Mouse (Mus musculus) hindbrain, embryonic 16.5 days (tissue): ENCODE measurements around the gene Lax1. TPM values are rescaled to one million over a fixed set of nuclear protein-coding genes. Genes with fewer than 3 reads are reported as not detected.
A peak's percentile ranks its signal among the peaks of the same experiment; 100 is the strongest.

Source experiments
- ATAC-seq: fragments of 200-750 bp; cut with Nextera tagmentation; 2 replicates; pipeline ENCODE4 v1.8.0; 2017; ENCODE audit warnings: moderate TSS enrichment, moderate library complexity
- H3K27ac ChIP-seq: fragments of 300-500 bp; sonication (generic); 2 replicates; pipeline ENCODE4 v1.5.1; 2014; ENCODE audit warnings: low read depth, mild to moderate bottlenecking, control low read depth, low read length, moderate library complexity
- H3K27me3 ChIP-seq: fragments of 300-500 bp; sonication (generic); replicated peaks from 2 replicates; pipeline ENCODE4 v1.6.1; 2014; ENCODE audit warnings: low read length; ENCODE audit not compliant: control insufficient read depth, insufficient read depth
- H3K36me3 ChIP-seq: fragments of 300-500 bp; sonication (generic); 2 replicates; pipeline ENCODE4 v1.6.1; 2014; ENCODE audit warnings: mild to moderate bottlenecking, low read length, moderate library complexity, mixed read lengths; ENCODE audit not compliant: control insufficient read depth, insufficient read depth
- H3K4me1 ChIP-seq: fragments of 300-500 bp; sonication (generic); 2 replicates; pipeline ENCODE4 v1.6.1; 2014; ENCODE audit warnings: low read depth, low read length; ENCODE audit not compliant: control insufficient read depth, insufficient read depth
- H3K4me2 ChIP-seq: fragments of 300-500 bp; sonication (generic); 2 replicates; pipeline ENCODE4 v1.6.1; 2014; ENCODE audit warnings: mild to moderate bottlenecking, low read length, control low read depth, moderate library complexity
- H3K4me3 ChIP-seq: fragments of 300-500 bp; sonication (generic); 2 replicates; pipeline ENCODE4 v1.5.1; 2014; ENCODE audit warnings: mild to moderate bottlenecking, low read length, control low read depth, moderate library complexity
- H3K9ac ChIP-seq: fragments of 300-500 bp; sonication (generic); 2 replicates; pipeline ENCODE4 v1.6.1; 2014; ENCODE audit warnings: low read depth, mild to moderate bottlenecking, control low read depth, low read length, moderate library complexity
- H3K9me3 ChIP-seq: fragments of 300-500 bp; sonication (generic); 2 replicates; pipeline ENCODE4 v1.6.1; 2014; ENCODE audit warnings: mild to moderate bottlenecking, low read length, moderate library complexity; ENCODE audit not compliant: control insufficient read depth
- WGBS: fragments of 180-500 bp; shearing (Covaris S2); extraction: QIAGEN DNeasy Blood & Tissue Kit; methylation state at CpG from one replicate; pipeline ENCODE4 v1.1.7; 2014; 5-methylcytosine and 5-hydroxymethylcytosine counted together
- polyA plus RNA-seq: library from polyadenylated mRNA; unstranded; fragments of >200 nt; fragmentation: Nextera tagmentation; extraction: Ambion mirVana; gene quantifications from 2 replicates; pipeline ENCODE4 v1.2.1, GENCODE M21; 2015

Lax1 gene
- polyA plus RNA-seq, 1 experiment from 2014 or later: not detected

DNA sequence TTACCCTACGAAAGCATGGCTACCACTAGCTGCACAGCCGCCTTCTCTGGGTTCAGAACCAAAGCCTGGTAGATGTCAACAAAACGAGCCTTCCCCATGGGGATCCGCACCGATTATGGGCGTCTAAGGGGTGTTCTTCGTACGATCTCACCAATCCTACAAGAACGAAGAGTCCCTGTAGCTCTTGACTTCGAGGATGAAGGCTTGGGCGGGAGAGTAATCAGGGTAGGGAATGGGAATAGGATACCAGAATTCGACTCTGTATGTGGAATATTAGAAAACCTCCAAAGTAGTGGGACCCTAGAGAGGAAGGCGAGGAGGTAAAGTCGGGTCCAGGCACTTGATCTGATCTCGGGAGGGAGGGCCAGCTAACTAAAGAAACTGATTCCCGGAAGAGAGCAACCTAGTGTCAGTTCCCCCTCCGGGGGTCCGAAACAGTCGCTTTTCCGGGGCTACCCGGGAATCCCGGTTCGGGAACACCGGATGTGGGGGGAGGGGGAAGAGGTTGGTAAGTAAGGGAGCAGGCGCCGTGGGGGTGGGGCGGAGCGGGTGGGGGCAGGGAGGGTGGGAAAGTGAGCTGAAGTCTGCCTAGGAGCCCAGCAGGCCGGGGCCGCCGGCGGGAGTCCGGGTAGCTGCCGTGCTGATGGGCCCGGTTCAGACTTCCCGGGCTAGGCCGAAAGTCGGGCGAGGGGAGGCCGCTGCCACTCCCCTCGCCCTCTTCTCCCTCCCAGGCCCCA lies 29.3 kb downstream of the Lax1 start, which contains the start of gene Zbed6:
Gene Zbed6 (minus strand): TSS at position 420 of the 737 bp plus-strand sequence.
- peak within 1 kb of the TSS; percentile 77 for H3K4me3 ChIP-seq
- peaks cover 34% of the 10 kb centered on the region for H3K4me1 ChIP-seq
- H3K27ac ChIP-seq: peak within 1 kb of the TSS; percentile 93
- H3K27me3 ChIP-seq: no peaks in the 10 kb centered on the region
- under 1% methylated on average over 37 of the region's 41 CpGs for WGBS
- peaks cover 3% of the 10 kb centered on the region; the same call in 1 of the 2 replicates for H3K36me3 ChIP-seq
- H3K4me2 ChIP-seq: peak within 1 kb of the TSS; percentile 95
- H3K9me3 ChIP-seq: no peaks in the 10 kb centered on the region
- peak within 1 kb of the TSS; percentile 87 for H3K9ac ChIP-seq
- peak; percentile 88 for ATAC-seq

DNA sequence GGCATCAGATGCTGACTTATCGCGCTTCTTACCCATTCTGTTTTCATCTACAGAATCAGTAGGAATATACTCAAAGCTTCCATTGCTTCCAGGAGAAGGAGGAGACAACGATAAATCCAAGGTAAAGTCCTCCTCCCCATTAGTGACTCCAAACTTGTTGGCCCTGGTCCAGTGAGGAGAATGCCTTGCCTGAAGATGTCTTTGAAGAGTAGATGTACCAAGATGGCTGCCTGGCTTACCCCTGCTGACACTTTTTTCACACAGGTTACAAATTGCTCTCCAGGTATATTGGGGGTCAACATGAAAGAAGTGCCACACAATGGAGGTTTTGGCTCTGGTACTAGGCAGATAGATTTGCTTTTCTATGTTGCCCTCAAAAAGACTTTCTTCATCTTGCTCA lies 31.0 kb downstream of the Lax1 start:
- ATAC-seq: no peak
- no peaks in the 10 kb centered on the region for H3K9me3 ChIP-seq
- H3K27me3 ChIP-seq: no peaks in the 10 kb centered on the region
- no peak overlapping the region for H3K4me2 ChIP-seq
- WGBS: 83% methylated on average over 3 of the region's 3 CpGs
- H3K4me3 ChIP-seq: no peak overlapping the region
- H3K36me3 ChIP-seq: peaks cover 3% of the 10 kb centered on the region; the same call in 1 of the 2 replicates
- H3K27ac ChIP-seq: no peak overlapping the region
- no peak overlapping the region for H3K9ac ChIP-seq
- H3K4me1 ChIP-seq: peaks cover 34% of the 10 kb centered on the region

DNA sequence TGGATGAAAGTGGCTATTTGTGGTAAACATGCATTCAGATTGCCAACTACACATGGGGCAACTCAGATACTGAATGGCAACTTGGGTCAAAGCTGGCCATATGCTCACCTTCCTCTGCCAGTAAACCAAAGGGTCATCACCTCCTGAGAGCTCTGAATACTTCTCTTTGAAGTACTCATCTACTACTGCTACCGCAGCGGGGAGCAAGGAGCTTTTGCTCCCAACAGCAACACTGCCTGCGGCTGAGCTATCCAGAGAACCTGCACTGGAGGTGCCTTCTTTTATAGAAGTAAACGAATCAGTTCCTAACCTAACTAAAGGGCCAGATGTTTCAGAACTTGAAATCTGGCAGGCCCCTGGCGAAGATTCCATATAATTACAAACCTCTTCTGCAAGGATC lies 33.1 kb downstream of the Lax1 start:
- WGBS: 62% methylated on average over 5 of the region's 5 CpGs
- Histone ChIP-seq H3K27me3 (no peaks in the 10 kb centered on the region), H3K9me3 (no peaks in the 10 kb centered on the region), H3K4me1 (peaks cover 38% of the 10 kb centered on the region), H3K36me3 (peaks cover 3% of the 10 kb centered on the region; the same call in 1 of the 2 replicates), H3K27ac (no peak overlapping the region), H3K4me2 (peak overlapping the region; percentile 6; the same call in 1 of the 2 replicates), H3K4me3 (no peak overlapping the region), H3K9ac (no peak overlapping the region)
- ATAC-seq: no peak

DNA sequence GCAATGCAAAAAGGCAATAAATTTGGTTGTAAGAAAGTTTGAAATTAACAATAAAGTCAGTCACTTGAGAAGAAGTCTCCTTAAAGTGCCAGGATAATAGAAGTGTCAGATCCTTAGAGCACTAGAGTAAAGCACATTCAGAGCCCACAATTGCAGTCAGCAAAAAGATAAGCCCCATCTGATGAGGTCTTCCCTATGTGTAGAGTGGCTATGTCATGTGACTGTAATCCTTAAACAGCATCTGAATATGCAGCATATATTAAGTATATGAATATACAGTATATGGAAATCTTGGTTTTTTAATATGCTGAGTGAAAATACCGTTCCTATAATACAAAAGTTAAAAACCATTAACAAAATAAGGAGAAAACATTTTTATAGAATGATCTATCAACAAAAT lies 36.9 kb downstream of the Lax1 start:
- H3K4me1 ChIP-seq: peaks cover 19% of the 10 kb centered on the region
- no peak for ATAC-seq
- H3K27me3 ChIP-seq: no peaks in the 10 kb centered on the region
- no peak overlapping the region for H3K27ac ChIP-seq
- H3K9me3 ChIP-seq: no peaks in the 10 kb centered on the region
- 98% methylated on average over 1 of the region's 1 CpGs for WGBS
- H3K9ac ChIP-seq: no peak overlapping the region
- no peak overlapping the region for H3K4me2 ChIP-seq
- H3K4me3 ChIP-seq: no peak overlapping the region
- peaks cover 3% of the 10 kb centered on the region; the same call in 1 of the 2 replicates for H3K36me3 ChIP-seq

DNA sequence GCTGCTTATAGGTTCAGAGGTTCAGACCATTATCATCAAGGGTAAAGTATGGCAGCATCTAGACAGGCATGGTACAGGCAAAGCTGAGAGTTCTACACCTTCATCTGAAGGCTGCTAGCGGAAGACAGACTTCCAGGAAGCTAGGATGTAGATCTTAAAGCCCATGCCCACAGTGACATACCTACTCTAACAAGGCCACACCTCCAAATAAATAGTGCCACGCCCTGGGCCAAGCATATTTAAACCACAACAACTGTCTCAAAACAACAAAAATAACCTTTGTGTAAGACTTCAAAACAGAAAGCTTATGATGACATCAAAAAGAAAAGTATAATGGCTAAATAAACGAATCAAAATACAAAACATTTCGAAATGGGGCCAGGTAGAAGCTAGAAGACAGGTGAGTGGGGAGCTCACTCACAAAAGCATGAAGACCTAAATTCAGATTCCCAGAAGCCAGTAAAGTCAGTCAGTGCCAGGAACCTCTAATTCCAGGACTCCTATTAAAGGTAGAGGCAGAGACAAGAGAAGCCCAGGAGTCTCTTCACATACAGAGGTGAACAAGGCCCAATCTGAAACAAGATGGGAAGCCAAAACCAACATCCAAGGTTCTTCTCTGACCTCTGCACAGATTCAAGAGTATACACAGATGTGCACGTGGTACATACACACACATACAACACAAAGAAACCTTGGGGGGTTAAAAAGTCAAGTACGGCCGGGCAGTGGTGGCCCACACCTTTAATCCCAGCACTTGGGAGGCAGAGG lies 39.4 kb downstream of the Lax1 start:
- Histone ChIP-seq H3K4me2 (no peak overlapping the region), H3K9ac (no peak overlapping the region), H3K9me3 (no peaks in the 10 kb centered on the region), H3K27me3 (no peaks in the 10 kb centered on the region), H3K4me3 (no peak overlapping the region), H3K4me1 (peaks cover 4% of the 10 kb centered on the region; the same call in 1 of the 2 replicates), H3K27ac (no peak overlapping the region), H3K36me3 (peaks cover 7% of the 10 kb centered on the region; the same call in 1 of the 2 replicates)
- no peak for ATAC-seq
- WGBS: 94% methylated on average over 7 of the region's 7 CpGs

DNA sequence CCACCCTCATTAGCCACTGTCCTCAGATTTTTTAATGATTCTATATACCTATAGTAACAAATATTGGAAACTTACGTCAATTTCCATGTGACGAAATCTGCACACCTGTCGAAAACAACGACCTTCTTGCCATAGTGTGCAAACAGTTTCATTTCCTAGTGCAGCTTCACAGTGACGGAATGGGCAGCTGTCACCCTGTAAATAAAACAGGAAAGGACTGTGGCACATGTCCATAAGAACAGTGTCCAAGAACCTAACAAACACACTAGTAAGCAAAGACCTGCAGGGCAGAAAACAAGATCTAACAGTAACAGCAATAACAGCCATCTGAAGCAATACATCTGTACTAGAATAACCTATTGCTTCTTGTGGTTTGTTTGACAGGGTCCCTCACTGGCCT lies 44.3 kb downstream of the Lax1 start:
- H3K27me3 ChIP-seq: no peaks in the 10 kb centered on the region
- no peaks in the 10 kb centered on the region for H3K9me3 ChIP-seq
- H3K4me1 ChIP-seq: no peaks in the 10 kb centered on the region
- no peak overlapping the region for H3K9ac ChIP-seq
- 96% methylated on average over 5 of the region's 5 CpGs for WGBS
- peaks cover 28% of the 10 kb centered on the region; the same call in 1 of the 2 replicates for H3K36me3 ChIP-seq
- H3K4me3 ChIP-seq: no peak overlapping the region
- H3K4me2 ChIP-seq: no peak overlapping the region
- ATAC-seq: no peak
- H3K27ac ChIP-seq: no peak overlapping the region

DNA sequence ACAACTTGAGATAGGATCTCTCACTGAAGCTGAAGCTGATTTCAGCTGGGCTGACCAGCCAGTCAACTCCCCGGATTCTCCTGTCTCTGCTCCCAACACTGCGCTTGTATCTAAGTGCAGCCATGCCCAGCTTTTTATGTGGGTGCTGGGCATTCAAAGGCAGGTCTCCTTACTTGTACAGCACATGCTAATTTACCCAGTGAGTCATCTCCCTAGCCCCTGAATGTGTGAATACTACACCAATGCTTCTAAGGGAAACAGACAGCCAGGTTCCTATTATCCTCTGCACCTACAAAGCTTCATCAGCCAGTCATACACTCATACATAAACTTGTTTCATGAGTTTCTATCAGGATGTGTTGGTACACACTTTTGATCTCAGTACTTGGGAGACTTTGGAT lies 48.7 kb downstream of the Lax1 start:
- no peaks in the 10 kb centered on the region for H3K4me1 ChIP-seq
- peaks cover 53% of the 10 kb centered on the region for H3K36me3 ChIP-seq
- H3K9ac ChIP-seq: no peak overlapping the region
- 89% methylated on average over 2 of the region's 2 CpGs for WGBS
- no peak overlapping the region for H3K4me2 ChIP-seq
- no peaks in the 10 kb centered on the region for H3K9me3 ChIP-seq
- H3K27ac ChIP-seq: no peak overlapping the region
- H3K27me3 ChIP-seq: no peaks in the 10 kb centered on the region
- no peak for ATAC-seq
- no peak overlapping the region for H3K4me3 ChIP-seq

DNA sequence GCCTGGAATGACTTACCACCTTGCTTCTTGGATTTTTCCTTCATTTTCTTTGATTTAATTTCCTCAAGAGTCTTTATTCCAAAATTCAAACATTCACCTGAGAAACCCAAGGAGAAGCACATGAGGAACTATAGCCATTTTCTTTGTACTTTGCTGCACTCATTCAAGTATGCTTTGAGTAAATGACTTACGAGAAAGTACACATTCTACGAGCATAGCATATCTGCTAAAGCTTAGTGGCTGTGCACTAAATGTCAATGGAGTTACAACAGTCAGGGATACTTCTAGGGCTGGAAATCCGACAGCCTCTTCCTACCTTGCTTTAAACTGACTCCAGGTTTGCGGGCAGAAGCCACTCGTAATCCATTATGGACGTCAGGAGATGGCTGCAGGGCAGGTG lies 51.4 kb downstream of the Lax1 start:
- Histone ChIP-seq H3K4me3 (no peak overlapping the region), H3K27me3 (no peaks in the 10 kb centered on the region), H3K36me3 (peaks cover 46% of the 10 kb centered on the region), H3K9ac (no peak overlapping the region), H3K27ac (no peak overlapping the region), H3K4me1 (no peaks in the 10 kb centered on the region), H3K4me2 (no peak overlapping the region), H3K9me3 (no peaks in the 10 kb centered on the region)
- WGBS: 90% methylated on average over 6 of the region's 6 CpGs
- ATAC-seq: no peak

DNA sequence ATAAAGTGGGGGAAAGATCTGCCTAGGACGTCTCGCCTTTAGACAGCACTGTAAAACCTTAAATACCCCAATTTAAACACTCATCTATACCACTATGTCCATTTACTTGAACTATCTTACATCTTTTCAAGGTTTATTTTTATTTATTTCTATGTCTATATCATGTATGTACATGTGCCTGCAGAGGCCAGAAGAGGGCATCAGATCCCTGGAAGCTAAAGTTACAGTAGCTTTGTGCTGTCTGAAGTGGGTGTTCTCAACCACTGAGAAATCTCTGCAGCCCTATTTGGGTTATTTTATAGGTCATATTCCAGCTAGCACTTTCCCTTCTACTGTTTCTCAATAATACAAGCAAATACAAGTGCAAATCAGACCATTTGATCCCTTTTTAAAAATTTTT lies 57.7 kb downstream of the Lax1 start:
- Histone ChIP-seq H3K36me3 (peaks cover 45% of the 10 kb centered on the region), H3K27me3 (no peaks in the 10 kb centered on the region), H3K4me1 (no peaks in the 10 kb centered on the region), H3K4me2 (no peak overlapping the region), H3K9ac (no peak overlapping the region), H3K27ac (no peak overlapping the region), H3K9me3 (no peaks in the 10 kb centered on the region), H3K4me3 (no peak overlapping the region)
- 98% methylated on average over 2 of the region's 2 CpGs for WGBS
- ATAC-seq: no peak
